Mouse (Mus musculus) gastrocnemius, adult 18-20 months (tissue): ENCODE results near the gene Xrcc3. TPM values are rescaled to one million over a fixed set of nuclear protein-coding genes. Genes with fewer than 3 reads are reported as not detected.

Experiments used
- DNase-seq: peaks from one replicate; pipeline ENCODE4 v3.0.0; 2021; ENCODE audit warnings: low spot score
- long read RNA-seq, 2 experiments: library from polyadenylated mRNA; stranded (forward); transcript quantifications; one replicate each; pipeline ENCODE4 v2.0.0; 2021
- total RNA-seq, 2 experiments: library from RNA; stranded (reverse); gene quantifications; 2 replicates each; pipeline ENCODE4 v1.2.3; 2021

The Xrcc3 gene
- total RNA-seq, result under 1 TPM; 0.31 to 0.32 TPM
- long read RNA-seq, experiment 1, result 0 reads
- long read RNA-seq, experiment 2, result 0 reads

DNA sequence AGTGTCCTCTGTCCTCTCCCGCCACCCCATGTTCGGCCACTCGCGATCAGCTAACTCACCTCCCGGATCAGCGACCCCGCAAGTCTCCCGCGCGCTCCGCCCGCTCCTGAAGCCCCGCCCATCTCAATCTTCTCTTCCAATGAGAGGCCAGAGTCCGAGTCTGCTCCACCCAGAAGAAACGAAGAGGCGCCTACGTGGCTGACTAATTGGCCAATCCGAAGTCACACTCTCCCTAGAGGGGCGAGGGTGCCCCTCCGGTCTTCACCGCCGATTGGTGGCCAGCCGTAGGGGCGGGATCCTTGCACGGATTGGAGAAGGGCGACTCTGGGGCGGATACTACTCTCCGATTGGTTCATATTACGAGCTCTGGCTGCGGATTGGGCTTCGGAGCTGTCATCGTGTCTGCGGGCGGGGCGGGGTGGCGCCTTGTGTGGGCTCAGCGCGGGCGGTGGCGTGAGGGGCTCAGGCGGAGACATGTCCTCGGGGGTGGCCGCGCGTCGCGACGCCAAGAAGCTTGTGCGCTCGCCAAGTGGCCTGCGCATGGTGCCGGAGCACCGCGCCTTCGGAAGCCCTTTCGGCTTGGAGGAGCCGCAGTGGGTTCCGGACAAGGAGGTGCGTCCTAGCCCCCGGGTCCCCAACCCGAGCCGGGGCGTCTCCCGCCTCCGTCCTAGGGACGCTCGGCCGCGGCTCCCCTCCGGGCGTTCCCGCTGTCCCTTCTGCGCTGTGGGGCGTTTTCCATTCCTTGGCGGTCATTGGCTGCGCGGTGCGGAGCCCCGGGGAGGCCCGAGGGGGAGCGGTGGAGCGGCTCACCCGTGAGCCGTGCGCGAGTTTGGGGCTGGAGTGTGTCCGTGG is at the start of gene Xrcc3, which contains the start of gene Zfyve21:
TSS of gene Xrcc3 (minus strand) at position 108 of the 852 bp plus-strand sequence.
TSS of gene Zfyve21 (plus strand) at position 405 of the 852 bp plus-strand sequence.
- peak; percentile 99 for DNase-seq

DNA sequence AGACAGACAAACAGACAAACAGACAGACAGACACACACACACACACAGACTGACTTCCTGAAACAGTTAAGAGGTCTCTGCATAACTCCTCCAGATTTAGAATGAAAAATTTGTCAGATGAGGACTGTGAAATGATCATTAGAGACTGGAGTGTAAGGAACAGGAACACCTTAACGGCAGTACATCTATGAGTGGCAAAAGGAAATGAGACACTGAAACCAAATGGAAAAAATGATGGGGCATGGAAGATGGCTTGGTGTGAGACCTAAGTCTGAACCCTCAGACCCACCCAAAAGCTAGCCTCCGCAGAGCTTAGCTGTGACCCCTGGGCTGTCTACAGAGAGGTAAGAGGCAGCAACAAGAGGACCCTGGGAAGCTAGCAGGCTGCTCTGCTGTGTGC is 41.8 kb upstream of the Xrcc3 start:
- DNase-seq, result no peak

- DNase-seq, result no peak
These were observed 39.9 kb upstream of the Xrcc3 start for GRCm38 (mm10) chr12:111853546-111853945.

- peak; percentile 69 for DNase-seq
These were observed 39.4 kb upstream of the Xrcc3 start for GRCm38 (mm10) chr12:111853011-111853436.

- DNase-seq, result no peak
These were observed 38.1 kb upstream of the Xrcc3 start for GRCm38 (mm10) chr12:111851745-111852144.

GRCm38 (mm10) chr12:111851235-111851634 is 37.6 kb upstream of the Xrcc3 start:
- no peak for DNase-seq

- DNase-seq, result peak; percentile 32
These were observed 34.7 kb upstream of the Xrcc3 start for GRCm38 (mm10) chr12:111848300-111848798.

- no peak for DNase-seq
These were observed 33.1 kb upstream of the Xrcc3 start for GRCm38 (mm10) chr12:111846815-111847214.

DNA sequence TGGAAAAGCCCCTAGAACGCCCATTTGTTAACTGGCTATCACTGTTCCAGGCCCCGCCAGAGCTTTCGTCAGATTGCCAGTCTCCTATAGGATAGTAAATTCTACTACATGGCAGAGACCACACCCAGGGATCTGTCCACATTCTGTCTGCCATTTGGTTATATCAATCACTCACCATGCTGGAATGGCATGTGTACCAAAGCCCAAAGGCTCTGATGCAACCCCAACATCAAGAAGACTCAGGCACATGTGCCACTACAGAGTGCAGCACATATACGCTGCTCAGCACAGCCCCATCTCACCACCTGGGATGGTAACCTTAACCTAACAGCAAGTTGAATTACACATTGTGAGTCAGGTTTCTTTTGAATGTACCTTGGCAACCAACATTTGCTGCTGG is 32.3 kb upstream of the Xrcc3 start:
- no peak for DNase-seq

DNA sequence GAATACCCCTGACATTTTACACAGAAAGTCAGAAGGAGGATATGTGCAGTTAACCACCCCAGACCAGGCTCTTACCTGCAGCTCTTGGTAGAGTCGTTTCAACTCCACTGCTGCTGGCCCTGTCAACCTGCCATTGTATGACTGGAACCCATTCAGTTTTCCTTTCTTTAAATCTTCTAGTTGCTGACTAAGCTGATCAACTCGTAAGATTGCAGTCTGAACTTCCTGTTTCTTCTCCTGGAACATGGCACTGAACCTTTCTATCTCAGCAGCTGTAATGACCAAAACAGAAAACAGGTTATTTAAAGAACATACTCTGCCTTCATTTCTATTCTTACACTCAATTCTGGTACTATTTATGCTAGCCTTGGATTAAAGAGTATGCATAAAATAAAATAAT is 29.8 kb upstream of the Xrcc3 start:
- DNase-seq, result no peak

DNA sequence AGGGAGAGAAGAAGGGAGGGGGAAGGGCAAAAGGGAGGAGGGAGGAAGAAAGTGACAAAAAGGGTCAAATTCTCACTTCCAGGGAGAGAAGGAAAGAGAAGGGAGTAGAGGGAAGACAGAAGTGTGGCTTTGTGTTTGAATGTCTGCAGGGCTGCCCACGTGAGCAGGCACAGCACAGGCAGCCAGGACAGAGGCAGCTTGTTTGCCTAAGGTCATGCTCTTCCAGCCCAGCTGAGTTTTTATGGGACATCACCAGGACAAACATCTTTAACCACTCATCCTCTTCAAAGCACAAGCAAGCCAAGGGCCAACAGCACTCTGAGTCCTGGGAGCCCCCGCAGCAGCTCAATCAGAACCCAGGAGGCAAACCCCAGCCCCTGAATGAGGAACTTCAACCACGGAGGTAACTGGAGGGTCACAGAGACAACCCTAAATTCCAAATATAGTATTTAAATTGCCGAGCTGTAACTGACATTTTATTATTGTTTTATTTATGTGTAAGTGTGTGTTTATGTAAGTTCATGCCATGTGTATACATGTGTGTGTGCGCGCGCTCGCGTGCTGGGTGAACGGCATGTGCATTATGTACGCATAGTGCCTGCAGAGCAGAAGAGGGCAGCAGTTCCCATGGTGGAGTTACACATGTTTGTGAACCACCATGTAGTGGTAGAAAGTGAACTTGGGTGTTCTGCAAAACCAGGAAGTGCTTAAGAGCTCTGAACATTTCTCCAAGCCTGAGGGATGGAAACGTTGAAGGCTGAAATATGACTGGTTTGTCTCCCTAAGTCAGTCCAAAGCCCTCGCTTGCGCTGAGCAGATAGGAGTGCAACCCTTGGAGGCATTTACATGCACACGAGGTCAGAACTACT is 29.1 kb upstream of the Xrcc3 start:
- no peak for DNase-seq

- DNase-seq, result no peak
These were observed 19.8 kb upstream of the Xrcc3 start for GRCm38 (mm10) chr12:111833457-111833856.

DNA sequence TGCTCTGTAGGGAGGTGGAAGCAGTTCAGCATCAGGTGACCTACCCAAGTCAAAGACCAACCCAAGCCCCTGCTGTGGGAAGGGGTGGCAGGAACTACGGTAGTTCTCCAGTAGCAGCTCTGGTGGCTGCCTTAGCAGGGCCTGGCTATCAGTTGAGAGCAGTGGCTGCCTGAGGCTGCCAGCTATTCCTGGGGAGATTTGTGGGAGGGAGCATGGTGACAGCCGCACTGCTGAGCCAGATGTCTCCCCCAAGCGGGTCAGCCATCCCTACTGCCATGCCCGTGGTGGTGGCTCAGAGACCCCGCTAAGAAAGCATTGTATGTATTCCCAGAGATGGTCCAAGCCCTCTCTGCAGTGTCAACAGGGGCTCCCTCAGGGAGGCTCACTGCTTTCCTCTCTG is 19.0 kb upstream of the Xrcc3 start:
- no peak for DNase-seq

GRCm38 (mm10) chr12:111830375-111830774 is 16.7 kb upstream of the Xrcc3 start:
- no peak for DNase-seq

GRCm38 (mm10) chr12:111829954-111830353 is 16.3 kb upstream of the Xrcc3 start:
- no peak for DNase-seq

DNA sequence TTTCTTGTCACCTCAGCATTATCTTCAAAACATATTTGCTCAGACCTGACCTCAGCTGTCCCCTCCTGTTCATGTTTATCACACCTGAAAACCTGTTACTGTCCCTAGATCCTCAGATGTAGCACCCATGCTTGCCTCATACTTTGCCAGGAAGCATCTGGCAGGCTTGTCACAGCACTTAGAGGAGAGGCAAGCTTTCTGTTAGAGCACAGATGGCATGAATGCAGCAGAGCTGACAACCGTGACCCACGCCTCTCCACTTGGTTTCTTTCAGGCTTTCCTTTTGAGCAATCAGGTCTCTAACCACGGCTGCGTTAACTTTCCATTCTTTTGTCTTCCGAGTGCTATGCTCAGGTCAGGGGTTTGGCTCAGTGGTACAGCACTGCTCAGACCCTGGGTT is 15.8 kb upstream of the Xrcc3 start:
- DNase-seq, result no peak

DNA sequence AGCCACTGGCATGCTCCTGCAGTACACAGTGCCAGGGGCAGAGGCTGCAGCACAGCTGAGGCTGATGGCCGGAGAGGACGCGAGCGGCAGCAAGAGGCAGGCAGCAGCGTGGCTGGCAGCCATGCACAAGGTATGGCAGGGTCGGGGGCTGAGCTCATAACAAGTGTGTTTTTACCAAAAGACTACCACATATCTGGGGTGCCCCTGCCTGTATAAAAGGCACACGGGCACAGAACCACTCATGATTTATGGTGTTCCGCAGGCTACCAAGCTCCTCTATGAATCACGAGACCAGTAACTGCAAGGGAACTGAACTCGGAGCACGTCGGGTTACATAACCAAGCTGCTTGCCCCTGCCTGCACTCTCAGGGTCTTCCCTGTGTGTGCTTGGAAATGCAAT is 13.9 kb upstream of the Xrcc3 start:
- DNase-seq, result no peak

- DNase-seq, result no peak
These were observed 8.3 kb upstream of the Xrcc3 start for GRCm38 (mm10) chr12:111821931-111822330.

DNA sequence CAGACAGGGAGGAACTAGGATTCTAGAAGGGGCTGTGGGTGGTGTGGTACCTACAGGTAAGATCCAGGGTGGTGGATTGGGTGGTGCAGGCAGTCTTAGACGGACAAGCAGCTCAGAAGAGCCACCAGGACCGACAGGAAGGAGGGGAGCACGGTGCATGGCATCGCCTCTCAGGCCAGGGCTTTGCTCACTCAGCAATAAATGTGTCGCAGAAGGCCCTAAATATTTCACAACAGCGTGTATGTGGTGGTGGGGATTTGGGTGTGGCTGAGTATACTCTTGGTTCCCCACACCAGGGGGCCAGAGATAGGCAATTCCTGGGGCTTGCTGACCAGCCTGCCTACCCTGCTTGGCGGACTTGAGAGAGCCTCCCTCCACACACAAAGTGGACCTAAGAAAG is 7.0 kb upstream of the Xrcc3 start:
- no peak for DNase-seq

DNA sequence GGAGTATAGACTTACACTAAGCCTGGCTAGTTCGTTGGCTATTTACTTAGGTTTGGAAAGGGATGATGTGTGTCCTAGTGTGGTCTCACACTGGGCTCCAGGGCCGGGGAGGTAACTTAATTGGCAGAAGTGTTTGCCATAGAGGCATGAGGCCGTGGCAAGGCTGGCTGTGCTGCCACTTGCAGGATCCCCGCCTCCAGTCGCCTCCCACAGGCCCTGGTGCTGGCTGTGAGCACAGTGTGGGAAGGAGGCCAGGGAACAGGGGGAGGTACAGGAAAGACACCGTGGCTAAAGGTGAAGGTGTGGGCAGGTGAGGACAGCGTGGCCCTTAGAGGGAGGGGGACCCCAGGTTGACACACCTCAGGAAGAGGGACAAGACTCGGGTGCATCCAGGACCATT is 6.3 kb upstream of the Xrcc3 start:
- DNase-seq, result no peak

DNA sequence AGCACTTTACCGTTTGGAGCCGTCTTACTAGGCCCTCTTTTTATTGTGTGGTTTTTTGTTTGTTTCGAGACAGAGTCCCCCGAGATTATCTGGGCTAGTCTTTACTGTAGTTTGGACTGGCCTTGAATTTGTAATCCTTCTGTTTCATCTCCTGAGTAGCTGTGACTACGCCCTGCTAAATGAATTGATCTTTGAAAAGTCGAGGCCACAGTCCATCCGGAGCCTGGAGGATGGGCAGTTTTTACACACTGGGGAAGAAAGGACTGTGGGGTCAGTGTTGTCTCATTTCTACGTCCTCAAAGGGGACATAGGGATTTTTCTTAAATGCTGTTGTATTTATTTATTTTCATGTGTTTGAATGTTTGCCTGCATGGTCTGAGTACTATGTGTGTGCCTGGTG is 4.3 kb upstream of the Xrcc3 start:
- DNase-seq, result no peak

- no peak for DNase-seq
These were observed 3.3 kb upstream of the Xrcc3 start for GRCm38 (mm10) chr12:111816967-111817366.
